Mouse (Mus musculus) left cerebral cortex, adult 2 months (tissue): ENCODE measurements around the gene Rbbp5. TPM values are rescaled to one million over a fixed set of nuclear protein-coding genes. Genes with fewer than 3 reads are reported as not detected.

ENCODE experiments used
- DNase-seq, 2 experiments: peaks; one replicate each; pipeline ENCODE4 v3.0.0; 2021 to 2022; ENCODE audit warnings: low spot score in 2 of 2, mixed read lengths in 1 of 2; ENCODE audit errors: extremely low spot score in 1 of 2
- H3K27ac ChIP-seq: fragments of 200-600 bp; 2 replicates; pipeline ENCODE4 v1.8.1; 2022
- H3K4me3 ChIP-seq: fragments of 200-600 bp; 2 replicates; pipeline ENCODE4 v1.8.1; 2022
- CTCF ChIP-seq: fragments of 200-600 bp; IDR thresholded peaks from 2 replicates; pipeline ENCODE4 v1.8.1; 2022; ENCODE audit warnings: antibody characterized with exemption, mild to moderate bottlenecking, moderate library complexity
- intact Hi-C: fragments of 180-260 bp; cut with DNase I; formaldehyde crosslinking; loops from one replicate; pipeline ENCODE4 v1.15.1; 2025
- total RNA-seq, 2 experiments: library from RNA; stranded (reverse); gene quantifications; 2 replicates each; pipeline ENCODE4 v1.2.3; 2021

Gene Rbbp5
- total RNA-seq, 2 experiments from 2014 or later, result 55.1 to 62.5 TPM

DNA sequence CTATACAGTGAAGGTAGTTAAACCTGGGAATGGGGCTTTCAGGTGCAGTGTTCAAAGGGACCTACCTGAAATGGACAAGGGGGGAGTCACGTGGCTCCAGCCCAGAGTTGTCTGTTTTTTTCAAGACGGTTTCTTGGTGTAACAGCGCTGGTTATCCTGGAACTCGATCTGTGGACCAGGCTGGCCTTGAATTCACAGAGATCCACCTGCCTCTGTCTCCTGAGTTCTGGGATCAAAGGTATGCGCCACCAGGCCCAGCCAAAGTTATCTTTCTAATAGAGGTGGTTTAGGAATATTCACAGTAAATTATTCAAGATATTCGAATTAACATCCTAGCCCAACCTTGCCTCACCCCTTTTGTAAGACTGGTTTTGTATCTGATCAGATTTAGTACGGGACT, 29.5 kb downstream of the Rbbp5 start:
- Histone ChIP-seq H3K4me3 (no peak overlapping the region), H3K27ac (peak overlapping the region; percentile 68)
- intact Hi-C loops, result no loop called here
- no peak for TF ChIP-seq CTCF
- no peak for DNase-seq

DNA sequence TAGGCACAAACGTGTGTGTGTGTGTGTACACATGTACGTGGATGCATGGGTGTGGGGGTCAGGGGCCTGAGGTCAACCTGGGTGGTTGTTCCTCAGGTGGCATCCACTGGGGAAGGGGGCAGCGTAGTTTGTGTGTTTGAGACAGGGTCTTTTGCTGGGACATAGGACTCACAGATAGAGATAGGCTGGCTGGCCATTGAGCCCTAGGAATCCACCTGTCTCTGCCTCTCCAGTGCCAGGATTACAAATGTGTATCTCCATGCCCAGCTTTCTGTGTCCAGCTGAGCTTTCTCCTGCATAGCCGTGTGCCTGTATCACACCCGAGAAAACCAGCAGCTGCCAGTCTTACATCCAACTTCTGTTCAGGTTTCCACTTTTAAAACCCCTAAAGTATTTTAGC, 32.6 kb downstream of the Rbbp5 start:
- intact Hi-C loops, result no loop called here
- no peak for TF ChIP-seq CTCF
- Histone ChIP-seq H3K4me3 (no peak overlapping the region), H3K27ac (no peak overlapping the region)
- no peak for DNase-seq

DNA sequence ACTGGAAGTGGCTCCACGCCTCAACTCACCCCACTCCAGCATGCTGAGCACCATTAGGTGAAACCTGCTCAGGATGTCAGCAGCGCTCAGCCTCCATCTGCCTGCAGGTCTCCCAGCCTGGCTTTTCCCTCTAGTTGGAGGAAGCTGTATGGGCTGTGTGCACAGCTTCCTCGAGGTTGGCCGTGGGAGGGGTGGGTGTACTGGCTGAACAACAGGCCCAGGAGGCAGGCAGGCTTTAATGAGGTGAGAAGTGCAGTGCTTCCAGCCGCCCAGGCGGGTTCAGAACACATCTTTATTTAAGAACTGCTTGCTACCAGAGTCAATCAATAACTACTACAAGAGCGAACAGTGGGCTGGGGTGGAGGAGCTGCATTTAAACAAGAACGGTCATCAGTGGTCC, 34.4 kb downstream of the Rbbp5 start:
- no peak for TF ChIP-seq CTCF
- DNase-seq, result no peak
- Histone ChIP-seq H3K27ac (no peak overlapping the region), H3K4me3 (no peak overlapping the region)
- intact Hi-C loops, result no loop called here

DNA sequence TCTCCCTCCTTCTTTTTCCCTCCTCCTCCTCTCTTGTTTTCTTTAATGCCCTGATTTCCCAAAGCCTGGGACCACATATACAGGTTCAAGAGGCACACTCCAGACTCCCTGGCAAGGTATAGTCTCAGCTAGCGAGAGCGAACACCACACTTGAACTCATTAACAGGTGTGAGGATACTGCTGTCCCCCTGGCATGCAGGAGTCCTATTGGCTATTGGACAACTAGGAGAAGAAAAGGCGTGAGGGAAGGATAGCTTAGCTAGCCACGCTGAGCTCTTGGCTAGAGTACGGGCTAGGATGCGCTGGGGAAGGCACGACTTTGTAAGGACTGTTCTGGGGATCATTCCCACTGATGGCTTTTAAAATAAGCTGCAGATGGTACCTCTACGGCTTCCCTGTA, 34.9 kb downstream of the Rbbp5 start:
- Histone ChIP-seq H3K27ac (no peak overlapping the region), H3K4me3 (no peak overlapping the region)
- TF ChIP-seq CTCF, result no peak
- DNase-seq, result peak in 1 of 2 experiments; percentile 11
- intact Hi-C loops, result no loop called here

DNA sequence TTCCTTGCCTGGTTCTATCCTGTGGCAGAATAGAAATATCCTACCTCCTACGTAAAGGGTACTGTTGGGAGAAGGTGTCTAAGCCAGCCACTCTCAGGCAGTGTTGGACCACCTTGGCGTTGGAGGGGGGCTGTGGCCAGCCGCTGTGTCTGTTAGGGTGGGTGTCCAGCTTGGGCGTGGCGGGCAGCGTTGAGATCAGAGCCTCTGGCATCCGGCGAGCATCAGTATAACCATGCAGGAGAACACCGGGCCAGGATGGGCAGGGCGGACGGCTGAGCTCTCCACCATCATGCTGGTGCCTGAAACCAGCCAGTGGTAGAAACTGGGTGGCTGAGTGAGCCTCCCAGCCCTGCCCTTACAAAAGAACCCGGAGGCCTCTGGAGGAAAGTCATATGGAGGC, 38.2 kb downstream of the Rbbp5 start:
- no peak for DNase-seq
- H3K4me3 ChIP-seq, result no peak overlapping the region
- intact Hi-C loops, result no loop called here
- H3K27ac ChIP-seq, result no peak overlapping the region
- no peak for TF ChIP-seq CTCF

DNA sequence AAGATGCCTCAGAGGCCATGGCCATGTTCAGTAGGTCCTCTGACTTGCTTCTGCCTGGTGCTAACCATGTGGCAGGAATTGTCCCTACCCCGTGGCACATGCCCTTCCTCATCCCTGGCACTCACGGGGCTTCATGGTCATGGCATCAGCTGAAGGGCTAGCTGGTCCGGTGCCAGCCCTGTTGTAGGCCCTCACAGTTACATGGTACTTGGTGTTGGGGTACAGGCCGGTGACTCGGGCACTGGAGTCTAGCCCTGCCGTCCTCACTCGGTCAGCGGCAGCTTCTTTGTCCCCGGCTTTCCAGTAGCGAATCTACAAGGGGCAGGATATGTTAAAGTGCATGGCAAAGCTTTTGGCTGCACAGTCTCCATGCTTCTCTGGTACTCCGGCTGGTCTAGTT, 39.6 kb downstream of the Rbbp5 start:
- no peak for TF ChIP-seq CTCF
- no peak overlapping the region for H3K4me3 ChIP-seq
- no peak overlapping the region for H3K27ac ChIP-seq
- no peak for DNase-seq
- intact Hi-C loops, result no loop called here

DNA sequence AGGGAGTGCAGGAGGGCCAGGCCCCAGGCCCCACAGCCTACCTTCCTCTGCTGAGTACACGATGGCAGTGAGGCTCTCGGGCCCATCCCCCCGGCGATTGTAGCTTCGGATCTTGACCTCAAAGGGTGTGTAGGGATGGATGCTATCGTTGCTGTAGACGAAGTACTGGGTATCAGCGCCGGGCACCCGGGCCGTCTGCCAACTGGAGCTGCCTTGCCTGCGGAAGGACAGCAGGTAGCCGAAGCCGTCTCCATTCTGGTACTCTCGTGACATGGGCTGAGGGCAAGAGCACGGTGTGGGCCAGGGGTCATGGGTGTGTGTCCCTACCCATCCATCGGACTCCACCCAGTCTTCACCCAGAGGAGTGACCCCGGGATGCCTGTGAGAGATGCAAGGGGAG, 41.5 kb downstream of the Rbbp5 start:
- TF ChIP-seq CTCF, result no peak
- Histone ChIP-seq H3K27ac (no peak overlapping the region), H3K4me3 (no peak overlapping the region)
- no peak for DNase-seq
- intact Hi-C loops, result no loop called here

DNA sequence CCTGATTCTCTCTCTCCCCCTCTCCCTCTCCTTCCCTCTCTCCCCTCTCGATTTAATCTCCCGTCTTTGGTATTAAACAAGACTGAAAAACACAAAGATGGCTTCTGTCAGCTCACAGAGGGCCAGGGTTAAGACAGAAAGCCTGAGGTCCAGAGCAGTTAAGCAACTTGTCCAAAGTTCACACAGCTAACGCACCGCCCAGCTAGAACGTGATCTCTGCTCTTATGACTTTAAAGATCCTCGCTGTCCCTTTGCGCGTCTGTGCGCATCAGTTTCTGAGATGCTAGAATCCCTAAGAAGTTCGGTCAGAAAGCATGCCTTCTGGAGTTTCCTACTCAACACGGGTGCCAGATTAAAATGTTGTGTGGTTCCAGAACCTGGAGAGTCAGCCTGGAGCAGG, 42.6 kb downstream of the Rbbp5 start:
- no peak for DNase-seq
- intact Hi-C loops, result no loop called here
- no peak for TF ChIP-seq CTCF
- Histone ChIP-seq H3K4me3 (no peak overlapping the region), H3K27ac (no peak overlapping the region)

DNA sequence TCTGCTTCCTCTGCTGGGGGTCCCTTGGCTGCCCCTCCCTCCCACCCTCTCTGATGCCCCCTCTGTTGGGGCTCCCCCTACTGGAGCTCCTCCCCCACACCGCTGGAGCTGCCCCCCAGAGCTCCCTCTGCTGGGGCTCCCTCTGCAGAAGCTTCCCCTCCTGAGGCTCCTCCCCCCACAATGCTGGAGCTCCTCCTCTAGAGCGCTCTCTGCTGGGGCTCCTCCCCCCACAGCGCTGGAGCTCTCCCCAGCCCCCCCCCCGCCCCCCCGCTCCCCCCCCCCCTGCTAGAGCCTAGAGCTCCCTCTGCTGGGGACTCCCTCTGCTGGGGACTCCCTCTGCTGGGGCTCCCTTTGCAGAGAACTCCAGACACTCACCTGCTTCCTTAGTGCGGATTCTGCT, 43.6 kb downstream of the Rbbp5 start:
- Histone ChIP-seq H3K4me3 (no peak overlapping the region), H3K27ac (no peak overlapping the region)
- TF ChIP-seq CTCF, result peak; percentile 40
- intact Hi-C loops, result no loop called here
- DNase-seq, result peak; percentile 36 to 65

DNA sequence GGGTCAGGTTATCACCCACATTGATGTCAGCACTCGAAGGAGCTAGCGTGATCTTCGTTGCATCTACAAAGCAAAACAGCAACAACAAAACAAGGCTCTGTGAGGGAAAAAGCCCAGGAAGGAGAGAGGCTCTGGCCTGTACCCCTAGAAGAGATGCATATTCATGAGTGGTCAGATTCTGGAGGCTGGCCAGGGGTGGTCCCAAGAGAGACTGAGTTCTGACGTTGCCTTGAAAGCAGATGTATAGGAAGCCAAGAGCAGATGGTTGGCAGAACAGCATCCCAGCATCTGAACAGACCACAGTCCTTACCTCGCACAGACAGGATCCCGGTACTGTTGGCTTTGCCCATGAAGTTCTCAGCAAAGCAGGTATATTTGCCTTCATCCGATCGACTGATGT, 45.9 kb downstream of the Rbbp5 start:
- no peak for DNase-seq
- Histone ChIP-seq H3K27ac (no peak overlapping the region), H3K4me3 (no peak overlapping the region)
- intact Hi-C loops, result no loop called here
- TF ChIP-seq CTCF, result no peak

DNA sequence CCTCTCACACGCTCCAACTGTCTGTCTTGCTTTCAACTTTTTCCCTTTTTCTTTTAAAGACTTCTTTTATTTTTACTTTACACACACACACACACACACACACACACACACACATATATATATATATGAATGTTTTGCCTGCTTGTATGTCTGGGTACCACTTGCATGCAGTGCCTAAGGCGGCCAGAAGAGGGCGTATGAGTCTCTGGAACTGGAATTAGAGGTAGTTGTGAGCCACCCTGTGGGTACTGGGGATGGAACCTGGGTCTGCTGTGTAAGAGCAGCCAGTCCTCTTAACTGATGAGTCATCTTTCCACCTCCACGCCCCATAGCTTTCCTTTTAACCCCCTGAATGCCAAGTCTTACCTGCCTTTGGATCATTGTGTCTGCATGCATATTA, 46.8 kb downstream of the Rbbp5 start:
- Histone ChIP-seq H3K27ac (no peak overlapping the region), H3K4me3 (no peak overlapping the region)
- DNase-seq, result no peak
- peak; percentile 55 for TF ChIP-seq CTCF
- intact Hi-C loops, result no loop called here

DNA sequence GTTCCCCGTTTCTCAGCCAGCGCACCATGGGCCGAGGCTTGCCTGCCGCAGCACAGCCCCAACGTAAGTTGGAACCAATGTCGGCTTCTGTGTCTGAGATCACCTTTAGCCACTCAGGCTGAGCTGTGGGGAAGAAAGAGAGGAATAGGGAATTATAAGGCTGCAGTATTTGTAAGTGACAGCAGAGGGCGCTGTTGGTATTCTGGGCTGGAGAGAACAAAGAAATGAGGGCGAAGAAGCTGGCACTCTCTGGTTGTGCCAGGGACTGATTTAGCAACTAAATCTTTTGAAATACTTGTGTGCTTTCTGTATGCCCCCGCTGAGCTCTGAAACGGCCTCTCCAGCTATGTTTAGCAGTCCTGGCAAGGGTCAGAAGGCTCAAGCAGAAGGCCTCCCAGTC, 48.7 kb downstream of the Rbbp5 start:
- TF ChIP-seq CTCF, result peak; percentile 93
- Histone ChIP-seq H3K27ac (peak overlapping the region; percentile 69), H3K4me3 (no peak overlapping the region)
- intact Hi-C loops, result loop anchor here (1.0 kb wide), 2 partner anchors 68 to 211 kb away; no protein-coding TSS in a partner anchor
- DNase-seq, result peak; percentile 79 to 84

DNA sequence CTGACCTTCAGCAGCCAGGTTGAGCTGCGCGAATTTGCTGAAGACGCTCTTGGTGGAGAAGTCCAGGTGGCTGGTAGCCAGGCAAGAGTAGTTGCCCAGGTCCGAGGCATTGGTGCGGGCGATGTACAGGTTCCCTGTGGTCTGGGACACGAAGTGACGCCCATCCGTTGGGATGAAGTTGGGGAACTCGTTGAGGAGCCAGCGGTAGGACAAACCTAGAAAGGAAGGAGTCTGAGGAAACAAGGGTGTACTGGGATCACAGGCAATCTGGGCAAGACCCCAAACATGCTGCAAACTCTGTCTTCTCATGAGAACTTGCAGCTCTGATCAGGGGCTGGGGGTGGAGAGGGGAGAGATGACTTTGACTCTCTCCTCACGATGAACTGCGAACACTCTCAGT, 50.9 kb downstream of the Rbbp5 start:
- no peak overlapping the region for H3K4me3 ChIP-seq
- TF ChIP-seq CTCF, result no peak
- H3K27ac ChIP-seq, result no peak overlapping the region
- DNase-seq, result no peak
- intact Hi-C loops, result no loop called here
